Mouse (Mus musculus) CH12.LX (cell line): ENCODE data around the gene Kalrn. TPM values are rescaled to one million over a fixed set of nuclear protein-coding genes. Genes with fewer than 3 reads are reported as not detected.
A peak's percentile ranks its signal among the peaks of the same experiment; 100 is the strongest.

ENCODE experiments used
- DNase-seq: peaks from one replicate; pipeline ENCODE4 v3.0.0-alpha.2; 2013; ENCODE audit errors: extremely low read depth
- H3K27ac ChIP-seq: 2 replicates; pipeline ENCODE4 v1.5.1; 2012; ENCODE audit warnings: low read depth, mild to moderate bottlenecking, control low read depth, moderate library complexity; ENCODE audit not compliant: insufficient read depth
- H3K27me3 ChIP-seq: replicated peaks from 2 replicates; pipeline ENCODE3; 2012; ENCODE audit warnings: inconsistent platforms
- H3K36me3 ChIP-seq, 2 experiments: replicated peaks in 1 of 2; 2 replicates each; pipeline versions ENCODE3 to v1.6.1; 2012; ENCODE audit warnings: inconsistent platforms in 1 of 2, low read length in 1 of 2, mild to moderate bottlenecking in 1 of 2, mixed read lengths in 1 of 2, moderate library complexity in 1 of 2; ENCODE audit not compliant: control insufficient read depth in 1 of 2, insufficient read depth in 1 of 2
- H3K4me1 ChIP-seq, 2 experiments: 2 replicates each; pipeline ENCODE4 v1.6.1; 2012; ENCODE audit warnings: inconsistent platforms in 1 of 2, moderate library complexity in 1 of 2; ENCODE audit not compliant: insufficient read depth in 2 of 2, control insufficient read depth in 1 of 2
- H3K4me2 ChIP-seq: 2 replicates; pipeline ENCODE4 v1.6.1; 2012; ENCODE audit warnings: low read depth, mild to moderate bottlenecking, control low read depth; ENCODE audit not compliant: poor library complexity, insufficient read depth, severe bottlenecking
- H3K4me3 ChIP-seq, 3 experiments: fragments of 150-350 bp in 1 of 3; sonication (generic) in 1 of 3; replicated peaks in 1 of 3; 2 replicates each; pipeline versions ENCODE3 to v1.5.1; 2011 to 2012; ENCODE audit warnings: low read depth in 2 of 3, low read length in 2 of 3, mild to moderate bottlenecking in 2 of 3, moderate library complexity in 2 of 3, control low read depth in 1 of 3, improper control_type of control experiment in 1 of 3, inconsistent platforms in 1 of 3, mixed read lengths in 1 of 3; ENCODE audit not compliant: poor library complexity in 1 of 3
- H3K79me2 ChIP-seq: replicated peaks from 2 replicates; pipeline ENCODE4 v1.6.1; 2012; ENCODE audit warnings: mild to moderate bottlenecking, moderate library complexity; ENCODE audit not compliant: control insufficient read depth, poor library complexity, insufficient read depth, severe bottlenecking; ENCODE audit errors: extremely low read depth
- H3K9ac ChIP-seq: 2 replicates; pipeline ENCODE4 v1.6.1; 2012; ENCODE audit warnings: low read depth, mild to moderate bottlenecking, control low read depth, moderate library complexity; ENCODE audit not compliant: insufficient read depth
- H3K9me3 ChIP-seq: replicated peaks from 2 replicates; pipeline ENCODE3; 2012; ENCODE audit warnings: low read length, inconsistent platforms, mixed read lengths
- BHLHE40 ChIP-seq: IDR thresholded peaks from 2 replicates; pipeline ENCODE4 v1.6.1; 2011; ENCODE audit warnings: mild to moderate bottlenecking, low read depth, low read length, improper control_type of control experiment
- CHD1 ChIP-seq: IDR thresholded peaks from 2 replicates; pipeline ENCODE4 v1.6.1; 2012; ENCODE audit warnings: low read depth, low read length, improper control_type of control experiment, inconsistent platforms
- EP300 ChIP-seq: IDR thresholded peaks from 2 replicates; pipeline ENCODE4 v1.6.1; 2011; ENCODE audit warnings: low read length, improper control_type of control experiment
- GABPA ChIP-seq: IDR thresholded peaks from 2 replicates; pipeline ENCODE4 v1.6.1; 2012; ENCODE audit warnings: low read depth, low read length, improper control_type of control experiment, inconsistent platforms; ENCODE audit not compliant: insufficient replicate concordance
- HCFC1 ChIP-seq: IDR thresholded peaks from 2 replicates; pipeline ENCODE4 v1.6.1; 2012; ENCODE audit warnings: low read depth, mild to moderate bottlenecking, inconsistent platforms, low read length, improper control_type of control experiment
- JUN ChIP-seq: IDR thresholded peaks from 2 replicates; pipeline ENCODE4 v1.6.1; 2011; ENCODE audit warnings: low read depth, mild to moderate bottlenecking, low read length, improper control_type of control experiment, moderate library complexity; ENCODE audit not compliant: insufficient read depth
- JUND ChIP-seq: conservative IDR thresholded peaks from 2 replicates; pipeline ENCODE4 v1.6.1; 2011; ENCODE audit warnings: low read depth, low read length, improper control_type of control experiment
- MAFK ChIP-seq: IDR thresholded peaks from 2 replicates; pipeline ENCODE4 v1.6.1; 2011; ENCODE audit warnings: low read length, improper control_type of control experiment; ENCODE audit not compliant: insufficient replicate concordance
- MAZ ChIP-seq: IDR thresholded peaks from 2 replicates; pipeline ENCODE4 v1.6.1; 2012; ENCODE audit warnings: low read depth, mild to moderate bottlenecking, inconsistent platforms, low read length, improper control_type of control experiment, moderate library complexity
- MEF2A ChIP-seq: IDR thresholded peaks from 2 replicates; pipeline ENCODE4 v1.6.1; 2014; ENCODE audit warnings: low read depth, mild to moderate bottlenecking, inconsistent platforms, low read length, improper control_type of control experiment, borderline replicate concordance
- MXI1 ChIP-seq: IDR thresholded peaks from 2 replicates; pipeline ENCODE4 v1.6.1; 2011; ENCODE audit warnings: mild to moderate bottlenecking, low read depth, low read length, improper control_type of control experiment
- MYC ChIP-seq: IDR thresholded peaks from 2 replicates; pipeline ENCODE4 v1.6.1; 2011; ENCODE audit warnings: low read depth, mild to moderate bottlenecking, improper control_type of control experiment, low read length
- NELFE ChIP-seq: IDR thresholded peaks from 2 replicates; pipeline ENCODE4 v1.6.1; 2011; ENCODE audit warnings: low read depth, low read length, improper control_type of control experiment
- SIN3A ChIP-seq: IDR thresholded peaks from 2 replicates; pipeline ENCODE4 v1.6.1; 2012; ENCODE audit warnings: low read length, improper control_type of control experiment, inconsistent platforms
- SMC3 ChIP-seq: IDR thresholded peaks from 2 replicates; pipeline ENCODE4 v1.6.1; 2011; ENCODE audit warnings: low read depth, low read length, improper control_type of control experiment
- UBTF ChIP-seq: IDR thresholded peaks from 2 replicates; pipeline ENCODE4 v1.6.1; 2012; ENCODE audit warnings: low read depth, mild to moderate bottlenecking, inconsistent platforms, low read length, improper control_type of control experiment, moderate library complexity
- USF1 ChIP-seq: IDR thresholded peaks from 2 replicates; pipeline ENCODE4 v1.6.1; 2014; ENCODE audit warnings: low read depth, mild to moderate bottlenecking, inconsistent platforms, low read length, improper control_type of control experiment
- ZC3H11A ChIP-seq: IDR thresholded peaks from 2 replicates; pipeline ENCODE4 v1.6.1; 2012; ENCODE audit warnings: low read depth, mild to moderate bottlenecking, inconsistent platforms, low read length, improper control_type of control experiment
- ZKSCAN1 ChIP-seq: IDR thresholded peaks from 2 replicates; pipeline ENCODE4 v1.6.1; 2012; ENCODE audit warnings: low read depth, inconsistent platforms, low read length, improper control_type of control experiment, borderline replicate concordance
- ZNF384 ChIP-seq: IDR thresholded peaks from 2 replicates; pipeline ENCODE4 v1.6.1; 2012; ENCODE audit warnings: low read depth, low read length, improper control_type of control experiment, inconsistent platforms
- dilution Hi-C: fragments of 300-500 bp; cut with MboI; formaldehyde crosslinking; loops from 2 replicates; pipeline ENCODE4 v1.14.3; 2020; ENCODE audit warnings: low sequenced_read_pairs; ENCODE audit not compliant: extremely low pct_unique_long_range_greater_than_20kb, extremely low pct_ligation_motif_present
- in situ Hi-C: fragments of 300-500 bp; cut with MboI; formaldehyde crosslinking; loops from 3 replicates; pipeline ENCODE4 v1.14.3; 2019; ENCODE audit warnings: low sequenced_read_pairs, low pct_ligation_motif_present, low pct_unique_long_range_greater_than_20kb, mixed read lengths
- polyA plus RNA-seq: library from polyadenylated mRNA; unstranded; fragments of >175 nt; gene quantifications from 2 replicates; pipeline ENCODE4 v1.2.1, GENCODE M21; 2012; ENCODE audit warnings: low read depth; ENCODE audit not compliant: insufficient read length
- total RNA-seq, 2 experiments: library from RNA; depleted of rRNA; stranded (reverse); fragments of 300-350 nt in 1 of 2; fragments of >200 nt in 1 of 2; gene quantifications; 2 replicates each; pipeline ENCODE4 v1.2.3; 2012 to 2014

Kalrn gene
- total and polyA plus RNA-seq, 3 experiments: 0.08 to 0.09 TPM; not detected in 1

DNA sequence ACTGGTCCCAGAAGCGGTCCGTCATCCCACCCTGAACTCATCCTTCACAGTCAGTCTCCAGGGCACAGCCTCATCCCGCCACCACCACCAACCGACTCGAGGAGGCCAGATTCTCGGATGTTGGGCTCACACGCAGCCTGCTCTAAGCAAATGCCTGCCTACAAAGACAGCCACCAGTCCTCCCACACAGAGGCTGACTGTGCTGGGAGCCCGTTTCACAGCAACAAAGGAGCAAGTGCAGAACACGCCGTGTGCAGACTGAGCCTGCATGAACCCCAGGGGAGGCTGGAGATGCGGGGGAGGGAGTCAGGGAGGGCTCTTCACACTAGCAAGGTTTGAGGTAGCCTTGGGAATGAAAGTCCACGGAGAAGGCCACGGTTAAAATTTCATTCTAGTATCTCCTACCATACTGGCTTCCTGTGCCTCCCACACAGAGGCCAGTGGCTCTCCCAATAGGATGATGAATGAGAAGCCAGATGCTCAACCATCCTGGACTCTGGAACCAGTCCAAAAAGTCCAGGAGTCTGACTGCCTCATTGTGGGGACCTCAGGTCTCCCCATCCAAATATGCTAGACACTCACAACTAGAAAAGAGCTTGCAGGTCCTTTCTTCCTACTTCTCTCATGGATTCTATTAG is 59.3 kb downstream of the Kalrn start:
- no peaks in the 10 kb centered on the region for H3K4me1 ChIP-seq
- no peak overlapping the region for H3K4me2 ChIP-seq
- in situ Hi-C loops: no loop called here
- dilution Hi-C loops: no loop called here
- H3K4me3 ChIP-seq: no peak overlapping the region
- no peak overlapping the region for H3K27ac ChIP-seq
- TF ChIP-seq SIN3A: no peak
- TF ChIP-seq, all 38 proteins: peak for 0
- H3K9ac ChIP-seq: no peak overlapping the region
- DNase-seq: no peak
- H3K79me2 ChIP-seq: no peaks in the 10 kb centered on the region
- no peaks in the 10 kb centered on the region for H3K9me3 ChIP-seq
- H3K27me3 ChIP-seq: peaks cover 93% of the 10 kb centered on the region
- no peaks in the 10 kb centered on the region for H3K36me3 ChIP-seq

DNA sequence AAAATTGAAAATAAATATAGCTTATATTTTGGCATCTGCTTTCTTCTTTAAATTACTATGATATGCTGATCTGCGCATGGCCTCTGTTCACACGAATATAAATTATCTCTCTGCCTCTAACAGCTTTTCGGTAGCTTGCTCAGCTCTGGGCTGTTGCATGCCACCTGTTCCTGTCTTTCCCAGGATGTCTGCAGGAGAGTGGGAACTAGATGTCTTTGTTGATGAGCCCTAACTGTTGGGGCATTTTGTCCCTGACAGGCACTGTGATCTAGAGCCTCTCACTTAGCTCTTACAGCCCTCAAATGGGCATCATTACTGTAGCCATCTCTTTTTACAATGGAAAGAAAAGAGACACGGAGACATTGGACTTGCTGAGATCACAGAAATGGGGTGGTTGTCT is 61.0 kb downstream of the Kalrn start:
- dilution Hi-C loops (no loop called here), in situ Hi-C loops (no loop called here)
- peaks cover 0 to 3% of the 10 kb centered on the region in 2 experiments; a peak in 1 of 4 replicates for H3K4me1 ChIP-seq

GRCm38 (mm10) chr16:34508125-34508524 is 65.2 kb downstream of the Kalrn start:
- in situ Hi-C loops: no loop called here
- dilution Hi-C loops: no loop called here
- Histone ChIP-seq H3K27ac (no peak overlapping the region), H3K79me2 (no peaks in the 10 kb centered on the region), H3K27me3 (peaks cover 73% of the 10 kb centered on the region), H3K4me3 (no peak overlapping the region), H3K36me3 (no peaks in the 10 kb centered on the region), H3K4me2 (no peak overlapping the region), H3K9ac (no peak overlapping the region), H3K9me3 (no peaks in the 10 kb centered on the region), H3K4me1 (peaks cover 0 to 3% of the 10 kb centered on the region in 2 experiments; a peak in 1 of 4 replicates)
- no peak for TF ChIP-seq JUN
- TF ChIP-seq BHLHE40: peak; percentile 52
- no peak for DNase-seq

More for the DNA sequence above, 61.0 kb downstream of the Kalrn start:
- no peak overlapping the region for H3K9ac ChIP-seq
- TF ChIP-seq ZC3H11A (no peak), CHD1 (no peak), MAZ (no peak), ZNF384 (no peak), MXI1 (no peak), MAFK (no peak), SMC3 (no peak), JUND (no peak), MYC (no peak), EP300 (no peak), ZKSCAN1 (no peak), NELFE (no peak), MEF2A (no peak), UBTF (no peak), SIN3A (no peak), HCFC1 (no peak), GABPA (no peak), USF1 (no peak)
- TF ChIP-seq, all 38 proteins: peak for 0
- no peak for DNase-seq
- no peaks in the 10 kb centered on the region for H3K36me3 ChIP-seq
- H3K27me3 ChIP-seq: peaks cover 92% of the 10 kb centered on the region
- H3K79me2 ChIP-seq: no peaks in the 10 kb centered on the region
- no peak overlapping the region for H3K4me2 ChIP-seq
- H3K9me3 ChIP-seq: no peaks in the 10 kb centered on the region
- no peak overlapping the region for H3K27ac ChIP-seq
- no peak overlapping the region for H3K4me3 ChIP-seq
